Mouse (Mus musculus) heart, embryonic 16.5 days (tissue): ENCODE data around the gene Gbp2b. TPM values are rescaled to one million over a fixed set of nuclear protein-coding genes. Genes with fewer than 3 reads are reported as not detected.

Experiments used
- ATAC-seq: fragments of 200-750 bp; cut with Nextera tagmentation; replicated peaks from 2 replicates; pipeline ENCODE4 v1.8.0; 2017; ENCODE audit warnings: moderate number of reproducible peaks; ENCODE audit not compliant: insufficient read depth, low FRiP score; ENCODE audit errors: extremely low read depth
- H3K27ac ChIP-seq: fragments of 300-500 bp; sonication (generic); 2 replicates; pipeline ENCODE4 v1.5.1; 2014; ENCODE audit warnings: mild to moderate bottlenecking, low read length, control low read depth, moderate library complexity
- H3K27me3 ChIP-seq: fragments of 300-500 bp; sonication (generic); 2 replicates; pipeline ENCODE4 v1.6.1; 2014; ENCODE audit warnings: low read length, mixed read lengths; ENCODE audit not compliant: control insufficient read depth, insufficient read depth
- H3K36me3 ChIP-seq: fragments of 300-500 bp; sonication (generic); 2 replicates; pipeline ENCODE4 v1.6.1; 2014; ENCODE audit not compliant: control insufficient read depth, insufficient read depth
- H3K4me1 ChIP-seq: fragments of 300-500 bp; sonication (generic); 2 replicates; pipeline ENCODE4 v1.6.1; 2014; ENCODE audit warnings: low read length, mixed read lengths; ENCODE audit not compliant: control insufficient read depth, insufficient read depth
- H3K4me2 ChIP-seq: fragments of 300-500 bp; sonication (generic); 2 replicates; pipeline ENCODE4 v1.6.1; 2014; ENCODE audit warnings: low read depth, mild to moderate bottlenecking, control low read depth, low read length
- H3K4me3 ChIP-seq: fragments of 300-500 bp; sonication (generic); 2 replicates; pipeline ENCODE4 v1.5.1; 2014; ENCODE audit warnings: mild to moderate bottlenecking, control low read depth, low read length
- H3K9ac ChIP-seq: fragments of 300-500 bp; sonication (generic); 2 replicates; pipeline ENCODE4 v1.6.1; 2014; ENCODE audit warnings: low read length, control low read depth
- H3K9me3 ChIP-seq: fragments of 300-500 bp; sonication (generic); replicated peaks from 2 replicates; pipeline ENCODE4 v1.6.1; 2016; ENCODE audit warnings: low read length; ENCODE audit not compliant: control insufficient read depth
- WGBS: fragments of 180-500 bp; shearing (Covaris S2); extraction: QIAGEN DNeasy Blood & Tissue Kit; methylation state at CpG from one replicate; pipeline ENCODE4 v1.1.7; 2014; 5-methylcytosine and 5-hydroxymethylcytosine counted together
- microRNA-seq: library from miRNA; unstranded; fragments of <30 nt; microRNA quantifications from one replicate; pipeline ENCODE4, GENCODE M21; 2017
- polyA plus RNA-seq: library from polyadenylated mRNA; unstranded; fragments of >200 nt; fragmentation: Nextera tagmentation; extraction: Ambion mirVana; gene quantifications from 2 replicates; pipeline ENCODE4 v1.2.1, GENCODE M21; 2015

Gbp2b gene
- polyA plus RNA-seq, 1 experiment from 2014 or later = not detected

- H3K4me2 ChIP-seq = no peak overlapping the region
- no peaks in the 10 kb centered on the region for H3K36me3 ChIP-seq
- no peak for ATAC-seq
- no peak overlapping the region for H3K4me3 ChIP-seq
- no peaks in the 10 kb centered on the region for H3K4me1 ChIP-seq
- H3K9ac ChIP-seq = no peak overlapping the region
- 88% methylated on average over 8 of the region's 8 CpGs for WGBS
- H3K27ac ChIP-seq = no peak overlapping the region
- H3K27me3 ChIP-seq = no peaks in the 10 kb centered on the region
- no peaks in the 10 kb centered on the region for H3K9me3 ChIP-seq
Measured at GRCm38 (mm10) chr3:142664723-142665122, 70.1 kb downstream of the Gbp2b start.

Small RNA genes lying within 50 kb of the gene (microRNA-seq; reads per million reads assigned to microRNA genes)
- gene Mir6381 = not detected

Other genes starting within 250 kb of the Gbp2b start
- 235 and 246 TPM in 2 replicates for gene Pdlim5, start 199.2 kb upstream of the Gbp2b start, polyA plus RNA-seq
- 0.19 and 0.21 TPM in 2 replicates for gene Gbp5, start 100.9 kb upstream of the Gbp2b start, polyA plus RNA-seq
- gene Gbp7, start 64.5 kb upstream of the Gbp2b start, polyA plus RNA-seq = 4.5 and 7.2 TPM in 2 replicates
- gene Gbp3, start 34.8 kb upstream of the Gbp2b start, polyA plus RNA-seq = 2.9 and 4.3 TPM in 2 replicates
- 2.5 and 4.7 TPM in 2 replicates for gene Gbp2, start 25.8 kb downstream of the Gbp2b start, polyA plus RNA-seq
- gene Kyat3, start 106.2 kb downstream of the Gbp2b start, polyA plus RNA-seq = 14.9 and 15.6 TPM in 2 replicates
- gene Gtf2b, start 170.2 kb downstream of the Gbp2b start, polyA plus RNA-seq = 65.1 and 76.5 TPM in 2 replicates